Mouse (Mus musculus): ENCODE measurements around the gene Rbfox2. TPM values are rescaled to one million over a fixed set of nuclear protein-coding genes. Genes with fewer than 3 reads are reported as not detected.

Gene Rbfox2
- polyA plus RNA-seq, 1 experiment, result 78.3 TPM

DNA sequence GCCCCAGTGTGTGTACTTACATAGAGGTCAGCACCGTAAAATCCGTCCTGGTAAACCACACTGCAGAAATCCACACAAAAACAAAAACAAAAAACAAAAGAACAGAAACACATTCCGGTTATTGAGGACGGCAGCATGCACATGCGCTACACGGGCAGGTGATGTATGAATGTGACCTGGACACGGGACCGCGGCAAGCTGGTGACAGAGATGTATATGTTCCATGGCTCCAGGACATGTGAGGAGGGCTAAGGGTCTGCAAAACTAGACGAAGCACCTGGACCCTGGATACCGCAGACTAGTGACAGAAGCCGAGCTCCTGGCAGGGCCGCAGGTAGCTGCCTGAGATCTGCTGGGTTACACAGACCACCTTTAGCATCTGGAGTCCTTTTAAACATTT, 212.4 kb downstream of the Rbfox2 start:
- Histone ChIP-seq H3K27me3 (ENCODE audit: control insufficient read depth, insufficient read depth, low read length, poor library complexity, severe bottlenecking) (no peaks in the 10 kb centered on the region), H3K27ac (ENCODE audit: insufficient read depth, low read length) (no peak overlapping the region), H3K9ac (ENCODE audit: low read depth, poor library complexity, severe bottlenecking) (no peak overlapping the region), H3K4me1 (ENCODE audit: control insufficient read depth, insufficient read depth, low read length) (peaks cover 2% of the 10 kb centered on the region), H3K9me3 (replicated peaks; ENCODE audit: control insufficient read depth, insufficient read depth, low read length, poor library complexity, severe bottlenecking) (no peaks in the 10 kb centered on the region), H3K4me3 (ENCODE audit: low read depth, low read length) (no peak overlapping the region), H3K36me3 (ENCODE audit: control insufficient read depth, insufficient read depth, low read length, poor library complexity, severe bottlenecking) (peaks cover 2% of the 10 kb centered on the region; the same call in 1 of the 2 replicates)
- TF ChIP-seq POLR2A (IDR thresholded peaks at IDR 0.05; ENCODE audit: insufficient read depth, low read length) (no peak), CTCF (IDR thresholded peaks at IDR 0.05; ENCODE audit: low read depth, low read length) (no peak), EP300 (IDR thresholded peaks at IDR 0.05; ENCODE audit: insufficient read depth, low read depth, low read length) (no peak)

DNA sequence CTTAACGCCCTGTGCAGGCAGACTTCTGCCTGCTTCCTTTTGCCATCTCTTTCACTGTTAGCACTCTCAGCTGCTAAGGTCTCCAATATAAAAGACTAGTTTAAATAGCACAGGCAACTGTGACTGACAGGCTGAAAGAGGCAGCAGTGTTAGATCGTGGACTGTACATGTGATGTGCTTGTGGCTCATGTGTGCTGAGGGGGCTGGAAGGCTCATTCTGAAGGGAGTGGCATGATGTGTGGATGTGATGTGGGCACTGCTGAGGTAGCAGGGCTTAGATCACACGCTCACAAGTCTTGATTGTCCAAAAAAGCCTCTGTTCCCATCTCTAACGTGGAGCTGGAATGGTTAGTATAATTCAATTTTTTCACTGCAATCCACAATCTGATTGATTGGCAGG, 215.4 kb downstream of the Rbfox2 start:
- H3K9ac ChIP-seq (ENCODE audit: low read depth, poor library complexity, severe bottlenecking), result no peak overlapping the region
- H3K4me3 ChIP-seq (ENCODE audit: low read depth, low read length), result no peak overlapping the region
- H3K36me3 ChIP-seq (ENCODE audit: control insufficient read depth, insufficient read depth, low read length, poor library complexity, severe bottlenecking), result no peaks in the 10 kb centered on the region; the same call in 1 of the 2 replicates
- H3K9me3 ChIP-seq (replicated peaks; ENCODE audit: control insufficient read depth, insufficient read depth, low read length, poor library complexity, severe bottlenecking), result no peaks in the 10 kb centered on the region
- no peak overlapping the region for H3K27ac ChIP-seq (ENCODE audit: insufficient read depth, low read length)
- H3K27me3 ChIP-seq (ENCODE audit: control insufficient read depth, insufficient read depth, low read length, poor library complexity, severe bottlenecking), result no peaks in the 10 kb centered on the region
- TF ChIP-seq POLR2A (IDR thresholded peaks at IDR 0.05; ENCODE audit: insufficient read depth, low read length) (no peak), EP300 (IDR thresholded peaks at IDR 0.05; ENCODE audit: insufficient read depth, low read depth, low read length) (no peak), CTCF (IDR thresholded peaks at IDR 0.05; ENCODE audit: low read depth, low read length) (no peak)
- H3K4me1 ChIP-seq (ENCODE audit: control insufficient read depth, insufficient read depth, low read length), result no peaks in the 10 kb centered on the region

- H3K9ac ChIP-seq (ENCODE audit: low read depth, poor library complexity, severe bottlenecking), result no peak overlapping the region
- TF ChIP-seq CTCF (IDR thresholded peaks at IDR 0.05; ENCODE audit: low read depth, low read length) (no peak), EP300 (IDR thresholded peaks at IDR 0.05; ENCODE audit: insufficient read depth, low read depth, low read length) (no peak), POLR2A (IDR thresholded peaks at IDR 0.05; ENCODE audit: insufficient read depth, low read length) (no peak)
Observed at GRCm38 (mm10) chr15:77090531-77090930, 216.3 kb downstream of the Rbfox2 start.

GRCm38 (mm10) chr15:77089249-77089648, 217.6 kb downstream of the Rbfox2 start:
- no peaks in the 10 kb centered on the region for H3K36me3 ChIP-seq (ENCODE audit: control insufficient read depth, insufficient read depth, low read length, poor library complexity, severe bottlenecking)
- no peaks in the 10 kb centered on the region for H3K9me3 ChIP-seq (replicated peaks; ENCODE audit: control insufficient read depth, insufficient read depth, low read length, poor library complexity, severe bottlenecking)
- no peak overlapping the region for H3K4me3 ChIP-seq (ENCODE audit: low read depth, low read length)
- no peaks in the 10 kb centered on the region for H3K4me1 ChIP-seq (ENCODE audit: control insufficient read depth, insufficient read depth, low read length)
- TF ChIP-seq CTCF (IDR thresholded peaks at IDR 0.05; ENCODE audit: low read depth, low read length) (no peak), POLR2A (IDR thresholded peaks at IDR 0.05; ENCODE audit: insufficient read depth, low read length) (no peak), EP300 (IDR thresholded peaks at IDR 0.05; ENCODE audit: insufficient read depth, low read depth, low read length) (no peak)
- no peak overlapping the region for H3K27ac ChIP-seq (ENCODE audit: insufficient read depth, low read length)
- H3K27me3 ChIP-seq (ENCODE audit: control insufficient read depth, insufficient read depth, low read length, poor library complexity, severe bottlenecking), result no peaks in the 10 kb centered on the region
- H3K9ac ChIP-seq (ENCODE audit: low read depth, poor library complexity, severe bottlenecking), result no peak overlapping the region

More at GRCm38 (mm10) chr15:77090531-77090930, 216.3 kb downstream of the Rbfox2 start:
- Histone ChIP-seq H3K27ac (ENCODE audit: insufficient read depth, low read length) (no peak overlapping the region), H3K27me3 (ENCODE audit: control insufficient read depth, insufficient read depth, low read length, poor library complexity, severe bottlenecking) (no peaks in the 10 kb centered on the region), H3K9me3 (replicated peaks; ENCODE audit: control insufficient read depth, insufficient read depth, low read length, poor library complexity, severe bottlenecking) (no peaks in the 10 kb centered on the region), H3K4me1 (ENCODE audit: control insufficient read depth, insufficient read depth, low read length) (no peaks in the 10 kb centered on the region), H3K4me3 (ENCODE audit: low read depth, low read length) (no peak overlapping the region), H3K36me3 (ENCODE audit: control insufficient read depth, insufficient read depth, low read length, poor library complexity, severe bottlenecking) (no peaks in the 10 kb centered on the region; the same call in 1 of the 2 replicates)

GRCm38 (mm10) chr15:77086488-77086887, 220.3 kb downstream of the Rbfox2 start:
- H3K27ac ChIP-seq (ENCODE audit: insufficient read depth, low read length), result no peak overlapping the region
- no peaks in the 10 kb centered on the region for H3K36me3 ChIP-seq (ENCODE audit: control insufficient read depth, insufficient read depth, low read length, poor library complexity, severe bottlenecking)
- H3K9me3 ChIP-seq (replicated peaks; ENCODE audit: control insufficient read depth, insufficient read depth, low read length, poor library complexity, severe bottlenecking), result no peaks in the 10 kb centered on the region
- H3K9ac ChIP-seq (ENCODE audit: low read depth, poor library complexity, severe bottlenecking), result no peak overlapping the region
- TF ChIP-seq EP300 (IDR thresholded peaks at IDR 0.05; ENCODE audit: insufficient read depth, low read depth, low read length), result no peak
- no peak for TF ChIP-seq CTCF (IDR thresholded peaks at IDR 0.05; ENCODE audit: low read depth, low read length)
- no peak for TF ChIP-seq POLR2A (IDR thresholded peaks at IDR 0.05; ENCODE audit: insufficient read depth, low read length)
- no peaks in the 10 kb centered on the region for H3K4me1 ChIP-seq (ENCODE audit: control insufficient read depth, insufficient read depth, low read length)
- H3K4me3 ChIP-seq (ENCODE audit: low read depth, low read length), result no peak overlapping the region
- no peaks in the 10 kb centered on the region for H3K27me3 ChIP-seq (ENCODE audit: control insufficient read depth, insufficient read depth, low read length, poor library complexity, severe bottlenecking)

DNA sequence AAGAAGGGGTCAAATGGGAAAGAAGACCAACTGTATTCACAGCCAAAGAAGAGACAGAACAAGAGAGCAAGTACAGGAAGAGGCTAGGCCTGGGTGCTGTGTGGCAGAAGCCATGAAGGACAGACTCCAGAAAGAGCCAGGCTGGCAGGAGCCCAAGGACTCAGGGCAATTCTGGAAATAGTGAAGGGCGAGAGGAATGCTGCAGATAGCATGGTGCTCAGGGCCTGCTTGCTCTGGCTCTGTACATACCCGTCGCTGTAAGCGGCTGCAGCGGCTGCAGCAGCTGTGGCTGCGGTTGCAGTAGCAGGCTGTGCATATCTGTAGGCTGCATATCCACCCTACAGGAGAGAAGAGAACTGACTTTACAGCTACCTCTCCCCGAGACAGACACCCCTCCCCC, 221.0 kb downstream of the Rbfox2 start:
- TF ChIP-seq CTCF (IDR thresholded peaks at IDR 0.05; ENCODE audit: low read depth, low read length) (no peak), POLR2A (IDR thresholded peaks at IDR 0.05; ENCODE audit: insufficient read depth, low read length) (no peak), EP300 (IDR thresholded peaks at IDR 0.05; ENCODE audit: insufficient read depth, low read depth, low read length) (no peak)
- H3K36me3 ChIP-seq (ENCODE audit: control insufficient read depth, insufficient read depth, low read length, poor library complexity, severe bottlenecking), result no peaks in the 10 kb centered on the region

More for the DNA sequence above, 221.0 kb downstream of the Rbfox2 start:
- no peaks in the 10 kb centered on the region for H3K9me3 ChIP-seq (replicated peaks; ENCODE audit: control insufficient read depth, insufficient read depth, low read length, poor library complexity, severe bottlenecking)
- H3K4me3 ChIP-seq (ENCODE audit: low read depth, low read length), result no peak overlapping the region
- no peaks in the 10 kb centered on the region for H3K27me3 ChIP-seq (ENCODE audit: control insufficient read depth, insufficient read depth, low read length, poor library complexity, severe bottlenecking)
- H3K27ac ChIP-seq (ENCODE audit: insufficient read depth, low read length), result no peak overlapping the region
- H3K9ac ChIP-seq (ENCODE audit: low read depth, poor library complexity, severe bottlenecking), result no peak overlapping the region
- no peaks in the 10 kb centered on the region for H3K4me1 ChIP-seq (ENCODE audit: control insufficient read depth, insufficient read depth, low read length)
